Mouse (Mus musculus): ENCODE data around the gene Klf17. TPM values are rescaled to one million over a fixed set of nuclear protein-coding genes. Genes with fewer than 3 reads are reported as not detected.
A peak's percentile ranks its signal among the peaks of the same experiment; 100 is the strongest.
"Not testable (repeated sequence)": the region's sequence is repeated elsewhere in the genome, so short reads cannot be mapped to it uniquely, and the experiment has no call there.

Klf17 gene
- total RNA-seq (2017), result not detected in 2 replicates

- ATAC-seq (replicated peaks in 1 of 2; ENCODE audit: insufficient read depth in 1 of 2, low FRiP score in 2 of 2, low TSS enrichment in 1 of 2, low read depth in 1 of 2, poor library complexity in 2 of 2, severe bottlenecking in 2 of 2), result no peak
These were observed at the start of gene Klf17 for GRCm38 (mm10) chr4:117765416-117765815. Gene Klf17, minus strand, starts transcription at chr4:117765648.

- no peak for ATAC-seq (replicated peaks in 1 of 2; ENCODE audit: insufficient read depth in 1 of 2, low FRiP score in 2 of 2, low TSS enrichment in 1 of 2, low read depth in 1 of 2, poor library complexity in 2 of 2, severe bottlenecking in 2 of 2)
These were observed 48.9 kb upstream of the Klf17 start for GRCm38 (mm10) chr4:117814333-117814732.

- ATAC-seq (replicated peaks in 1 of 2; ENCODE audit: insufficient read depth in 1 of 2, low FRiP score in 2 of 2, low TSS enrichment in 1 of 2, low read depth in 1 of 2, poor library complexity in 2 of 2, severe bottlenecking in 2 of 2), result no peak
These were observed 48.2 kb upstream of the Klf17 start for GRCm38 (mm10) chr4:117813591-117814192.

- ATAC-seq (replicated peaks in 1 of 2; ENCODE audit: insufficient read depth in 1 of 2, low FRiP score in 2 of 2, low TSS enrichment in 1 of 2, low read depth in 1 of 2, poor library complexity in 2 of 2, severe bottlenecking in 2 of 2), result no peak
These were observed 45.5 kb upstream of the Klf17 start for GRCm38 (mm10) chr4:117810933-117811332.

- ATAC-seq (replicated peaks in 1 of 2; ENCODE audit: insufficient read depth in 1 of 2, low FRiP score in 2 of 2, low TSS enrichment in 1 of 2, low read depth in 1 of 2, poor library complexity in 2 of 2, severe bottlenecking in 2 of 2), result peak; percentile 17 to 51; a peak in 3 of 4 replicates
These were observed 41.5 kb upstream of the Klf17 start for GRCm38 (mm10) chr4:117806992-117807391.

- ATAC-seq (replicated peaks in 1 of 2; ENCODE audit: insufficient read depth in 1 of 2, low FRiP score in 2 of 2, low TSS enrichment in 1 of 2, low read depth in 1 of 2, poor library complexity in 2 of 2, severe bottlenecking in 2 of 2), result no peak
These were observed 34.5 kb upstream of the Klf17 start for GRCm38 (mm10) chr4:117799904-117800303.

GRCm38 (mm10) chr4:117788308-117788707 lies 22.9 kb upstream of the Klf17 start:
- ATAC-seq (replicated peaks in 1 of 2; ENCODE audit: insufficient read depth in 1 of 2, low FRiP score in 2 of 2, low TSS enrichment in 1 of 2, low read depth in 1 of 2, poor library complexity in 2 of 2, severe bottlenecking in 2 of 2), result no peak

- 0 out of 4 replicates have a peak, but pooled peaks of 1 of the 2 experiments have one; percentile 32 for ATAC-seq (replicated peaks in 1 of 2; ENCODE audit: insufficient read depth in 1 of 2, low FRiP score in 2 of 2, low TSS enrichment in 1 of 2, low read depth in 1 of 2, poor library complexity in 2 of 2, severe bottlenecking in 2 of 2)
These were observed 21.5 kb upstream of the Klf17 start for GRCm38 (mm10) chr4:117786963-117787362.

- no peak for ATAC-seq (replicated peaks in 1 of 2; ENCODE audit: insufficient read depth in 1 of 2, low FRiP score in 2 of 2, low TSS enrichment in 1 of 2, low read depth in 1 of 2, poor library complexity in 2 of 2, severe bottlenecking in 2 of 2)
These were observed 17.5 kb upstream of the Klf17 start for GRCm38 (mm10) chr4:117782908-117783307.

- ATAC-seq (replicated peaks in 1 of 2; ENCODE audit: insufficient read depth in 1 of 2, low FRiP score in 2 of 2, low TSS enrichment in 1 of 2, low read depth in 1 of 2, poor library complexity in 2 of 2, severe bottlenecking in 2 of 2), result no peak
These were observed 7.5 kb upstream of the Klf17 start for GRCm38 (mm10) chr4:117772960-117773359.

- ATAC-seq (replicated peaks in 1 of 2; ENCODE audit: insufficient read depth in 1 of 2, low FRiP score in 2 of 2, low TSS enrichment in 1 of 2, low read depth in 1 of 2, poor library complexity in 2 of 2, severe bottlenecking in 2 of 2), result peak; percentile 17 to 29; a peak in 1 of 4 replicates
These were observed 5.5 kb upstream of the Klf17 start for GRCm38 (mm10) chr4:117770935-117771334.

GRCm38 (mm10) chr4:117760151-117760550 lies 5.3 kb downstream of the Klf17 start:
- no peak for ATAC-seq (replicated peaks in 1 of 2; ENCODE audit: insufficient read depth in 1 of 2, low FRiP score in 2 of 2, low TSS enrichment in 1 of 2, low read depth in 1 of 2, poor library complexity in 2 of 2, severe bottlenecking in 2 of 2)

- not testable (repeated sequence) for ATAC-seq (replicated peaks in 1 of 2; ENCODE audit: insufficient read depth in 1 of 2, low FRiP score in 2 of 2, low TSS enrichment in 1 of 2, low read depth in 1 of 2, poor library complexity in 2 of 2, severe bottlenecking in 2 of 2)
These were observed 13.0 kb downstream of the Klf17 start for GRCm38 (mm10) chr4:117752469-117752868.

- no peak for ATAC-seq (replicated peaks in 1 of 2; ENCODE audit: insufficient read depth in 1 of 2, low FRiP score in 2 of 2, low TSS enrichment in 1 of 2, low read depth in 1 of 2, poor library complexity in 2 of 2, severe bottlenecking in 2 of 2)
These were observed 27.9 kb downstream of the Klf17 start for GRCm38 (mm10) chr4:117737559-117737958.

GRCm38 (mm10) chr4:117731926-117732325 lies 33.5 kb downstream of the Klf17 start:
- ATAC-seq (replicated peaks in 1 of 2; ENCODE audit: insufficient read depth in 1 of 2, low FRiP score in 2 of 2, low TSS enrichment in 1 of 2, low read depth in 1 of 2, poor library complexity in 2 of 2, severe bottlenecking in 2 of 2), result no peak

GRCm38 (mm10) chr4:117724112-117724511 lies 41.3 kb downstream of the Klf17 start, which contains the start of gene Gm12845:
Gene Gm12845, plus strand, starts transcription at chr4:117724412.
- ATAC-seq (replicated peaks in 1 of 2; ENCODE audit: insufficient read depth in 1 of 2, low FRiP score in 2 of 2, low TSS enrichment in 1 of 2, low read depth in 1 of 2, poor library complexity in 2 of 2, severe bottlenecking in 2 of 2), result no peak

GRCm38 (mm10) chr4:117713303-117714098 lies 51.9 kb downstream of the Klf17 start:
- ATAC-seq (replicated peaks in 1 of 2; ENCODE audit: insufficient read depth in 1 of 2, low FRiP score in 2 of 2, low TSS enrichment in 1 of 2, low read depth in 1 of 2, poor library complexity in 2 of 2, severe bottlenecking in 2 of 2), result no peak

- no peak for ATAC-seq (replicated peaks in 1 of 2; ENCODE audit: insufficient read depth in 1 of 2, low FRiP score in 2 of 2, low TSS enrichment in 1 of 2, low read depth in 1 of 2, poor library complexity in 2 of 2, severe bottlenecking in 2 of 2)
These were observed 53.1 kb downstream of the Klf17 start for GRCm38 (mm10) chr4:117712314-117712713.

Measured in hematopoietic stem cell, adult 5-6 weeks (primary cell).